Mouse (Mus musculus): Measurements from ENCODE around the gene Dnajc11.
A peak's percentile ranks its signal among the peaks of the same experiment; 100 is the strongest.

Dnajc11 gene

GRCm38 (mm10) chr4:152009076-152010051 lies 75.9 kb downstream of the Dnajc11 start:
- peak; percentile 81 for DNase-seq (ENCODE audit: low read depth, low spot score)

- DNase-seq (ENCODE audit: low read depth, low spot score), result peak; percentile 54
These were observed 76.7 kb downstream of the Dnajc11 start for GRCm38 (mm10) chr4:152010091-152010706.

- no peak for DNase-seq (ENCODE audit: low read depth, low spot score)
These were observed 77.2 kb downstream of the Dnajc11 start for GRCm38 (mm10) chr4:152010707-152011134.

- no peak for DNase-seq (ENCODE audit: low read depth, low spot score)
These were observed 77.8 kb downstream of the Dnajc11 start for GRCm38 (mm10) chr4:152011171-152011760.

DNA sequence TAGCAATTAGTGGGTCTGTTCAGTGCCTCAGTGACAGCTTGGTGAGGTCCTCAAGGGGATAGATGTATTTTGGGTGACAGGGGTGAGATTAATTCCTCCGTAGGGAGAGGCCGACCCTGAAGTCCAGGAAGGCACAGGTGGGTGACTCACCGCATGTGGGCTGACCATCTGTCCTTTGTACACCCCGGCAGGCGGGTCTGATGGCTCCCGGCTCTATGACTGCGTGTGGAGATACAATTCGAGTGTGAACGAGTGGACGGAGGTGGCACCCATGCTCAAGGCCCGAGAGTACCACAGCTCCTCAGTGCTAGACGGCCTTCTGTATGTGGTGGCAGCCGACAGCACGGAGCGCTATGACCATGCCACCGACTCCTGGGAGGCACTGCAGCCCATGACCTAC lies 78.6 kb downstream of the Dnajc11 start:
- DNase-seq (ENCODE audit: low read depth, low spot score), result no peak

DNA sequence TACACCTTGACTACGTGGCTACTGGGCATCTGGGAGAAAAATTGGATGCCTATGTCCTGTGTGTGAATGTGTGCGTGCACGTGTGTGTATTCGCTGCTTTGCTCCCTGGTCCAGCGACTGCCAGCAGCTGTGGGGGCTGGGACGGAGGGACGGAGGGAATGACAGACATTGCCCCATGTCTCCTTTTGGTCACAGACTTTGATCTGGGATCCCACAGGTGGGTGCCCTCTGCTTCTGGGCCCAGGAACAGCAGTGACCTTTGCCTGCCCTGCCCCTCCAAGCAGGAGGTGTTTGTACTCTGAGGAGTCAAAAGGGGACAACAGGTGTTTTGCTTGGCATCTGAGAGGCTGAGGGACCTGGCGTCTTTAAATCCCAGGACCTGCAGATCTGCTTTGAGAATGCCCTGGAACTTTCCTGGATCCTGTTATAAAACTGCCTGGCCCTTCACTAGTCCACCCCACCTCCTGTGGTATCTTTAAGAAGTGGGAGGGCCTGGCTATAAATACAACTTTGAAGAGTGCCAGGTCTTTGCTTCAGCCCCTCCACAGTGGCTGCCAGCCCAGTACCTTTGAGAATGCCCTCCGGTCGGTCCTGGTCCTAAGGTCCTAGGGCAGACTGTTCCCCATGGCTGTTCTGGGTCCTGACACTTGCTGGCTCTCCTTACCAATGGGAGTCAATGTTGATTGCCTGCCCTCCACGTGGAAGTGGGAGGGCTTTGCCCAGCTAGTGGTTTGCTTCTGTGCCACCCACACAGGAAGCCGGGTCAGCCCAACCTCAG lies 79.7 kb downstream of the Dnajc11 start:
- DNase-seq (ENCODE audit: low read depth, low spot score), result no peak

- DNase-seq (ENCODE audit: low read depth, low spot score), result no peak
These were observed 85.6 kb downstream of the Dnajc11 start for GRCm38 (mm10) chr4:152019073-152019472.

GRCm38 (mm10) chr4:152020024-152020423 lies 86.5 kb downstream of the Dnajc11 start:
- DNase-seq (ENCODE audit: low read depth, low spot score), result no peak

- DNase-seq (ENCODE audit: low read depth, low spot score), result no peak
These were observed 88.1 kb downstream of the Dnajc11 start for GRCm38 (mm10) chr4:152021568-152022097.

- DNase-seq (ENCODE audit: low read depth, low spot score), result no peak
These were observed 89.0 kb downstream of the Dnajc11 start for GRCm38 (mm10) chr4:152022506-152022905.

GRCm38 (mm10) chr4:152024525-152024924 lies 91.0 kb downstream of the Dnajc11 start:
- DNase-seq (ENCODE audit: low read depth, low spot score), result no peak

DNA sequence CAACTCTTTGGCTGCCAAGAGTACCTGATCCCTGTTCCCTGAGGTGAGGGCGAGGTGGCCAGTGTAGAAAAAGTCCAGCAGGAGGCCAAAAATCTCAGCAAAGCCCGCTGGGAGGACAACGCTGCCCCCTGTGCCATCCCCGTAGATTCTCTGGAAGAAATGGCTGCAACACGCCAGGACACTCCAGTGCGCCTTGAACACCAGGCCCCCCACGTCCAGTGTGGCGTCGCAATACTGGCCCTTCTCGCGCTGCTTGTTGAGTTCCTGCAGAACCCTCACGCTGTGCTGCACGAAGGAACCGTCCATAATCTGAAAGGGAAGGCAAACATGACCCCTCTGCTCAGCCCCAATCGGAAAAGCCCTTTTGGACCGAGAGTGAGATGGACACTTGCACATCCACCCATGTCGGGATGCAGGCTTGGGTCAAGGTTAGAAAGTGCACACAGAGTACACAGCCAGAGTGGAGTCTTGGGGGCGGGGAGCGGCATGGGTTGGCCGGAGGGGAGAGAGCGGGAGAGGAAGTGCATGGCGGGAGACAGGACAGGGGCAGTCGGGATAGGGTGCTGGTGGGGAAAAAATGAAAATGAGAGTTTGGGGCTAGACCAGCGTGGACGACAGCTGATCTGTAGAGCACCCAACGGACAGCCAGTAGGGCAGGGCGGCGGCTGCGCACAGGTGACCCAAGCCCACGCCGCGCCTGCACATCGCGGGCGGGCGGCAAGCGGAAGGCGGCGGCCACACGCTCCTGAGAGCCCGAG lies 93.4 kb downstream of the Dnajc11 start:
- DNase-seq (ENCODE audit: low read depth, low spot score), result no peak

DNA sequence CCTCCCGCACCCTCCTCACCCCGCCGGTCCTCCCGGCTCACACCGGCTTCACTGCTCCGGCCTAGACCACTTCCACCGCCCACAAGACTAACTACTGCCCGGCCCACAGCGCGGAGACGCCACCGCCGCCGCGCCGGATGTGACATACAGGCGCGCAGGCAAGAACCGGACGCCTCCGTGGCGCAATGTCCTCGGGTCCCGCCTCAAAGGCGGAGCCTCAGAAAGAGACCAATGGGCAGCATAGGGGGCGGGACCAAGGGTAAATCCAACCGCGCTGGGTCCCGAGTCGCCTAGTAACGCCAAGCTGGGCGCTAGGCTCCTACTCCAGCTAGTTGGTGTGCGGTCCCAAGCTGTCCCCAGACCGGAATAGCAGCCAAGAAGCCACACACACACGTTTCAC lies 94.0 kb downstream of the Dnajc11 start, which contains the start of gene Zbtb48:
TSS of gene Zbtb48 (minus strand) at position 148 of the 400 bp plus-strand sequence.
- peak; percentile 96 for DNase-seq (ENCODE audit: low read depth, low spot score)

DNA sequence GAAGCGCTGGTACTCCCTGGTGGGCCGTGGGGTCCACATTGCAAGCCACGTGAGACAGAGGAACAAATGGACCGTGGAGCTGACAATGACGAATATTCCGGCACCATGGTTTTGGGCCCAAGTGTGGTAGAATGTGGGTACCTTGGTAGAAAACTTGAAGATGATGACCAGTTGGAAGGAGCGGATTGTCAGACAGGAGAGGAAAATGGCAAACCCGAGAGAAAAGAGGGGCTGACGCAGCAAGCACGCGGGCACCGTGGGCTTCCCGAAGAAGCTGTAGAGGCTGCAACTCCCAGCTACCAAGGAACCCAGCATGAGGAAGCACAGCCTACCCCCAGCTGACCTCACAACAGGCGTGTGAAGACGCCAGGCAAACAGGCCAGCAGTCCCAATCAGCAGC lies 95.0 kb downstream of the Dnajc11 start:
- DNase-seq (ENCODE audit: low read depth, low spot score), result no peak

DNA sequence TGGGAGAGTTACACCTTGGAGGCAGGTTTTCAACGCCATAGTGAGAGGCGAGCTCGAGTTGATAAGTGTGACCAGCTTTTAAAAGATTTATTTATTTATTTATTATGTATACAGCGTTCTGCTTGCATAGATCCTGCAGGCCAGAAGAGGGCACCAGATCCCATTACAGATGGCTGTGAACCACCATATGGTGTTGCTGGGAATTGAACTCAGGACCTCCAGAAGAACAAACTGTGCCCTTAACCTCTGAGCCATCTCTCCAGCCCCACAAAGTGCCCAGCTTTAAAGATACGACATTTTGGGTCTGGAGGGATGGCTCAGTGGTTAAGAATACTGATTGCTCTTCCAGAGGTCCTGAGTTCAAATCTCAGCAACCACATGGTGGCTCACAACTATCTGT lies 95.6 kb downstream of the Dnajc11 start:
- peak; percentile 37 for DNase-seq (ENCODE audit: low read depth, low spot score)

DNA sequence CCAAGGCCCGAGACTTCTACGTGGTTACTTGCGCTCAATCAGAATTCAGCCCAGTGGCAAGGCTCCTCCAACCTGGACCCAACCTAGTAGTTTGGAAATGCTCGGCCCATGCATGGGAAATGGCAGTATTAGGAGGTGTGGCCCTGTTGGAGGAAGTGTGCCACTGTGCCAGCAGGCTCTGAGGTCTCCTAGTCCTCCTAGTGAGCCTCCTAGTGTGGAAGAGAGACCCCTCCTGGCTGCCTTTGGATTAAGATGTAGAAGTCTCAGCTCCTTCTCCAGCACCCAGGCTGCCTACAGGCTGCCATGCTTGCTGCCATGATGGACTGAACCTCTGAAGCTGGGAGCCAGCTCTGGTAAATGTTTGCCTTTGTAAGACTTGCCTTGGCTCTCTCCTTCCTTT lies 96.5 kb downstream of the Dnajc11 start:
- no peak for DNase-seq (ENCODE audit: low read depth, low spot score)

All from CD4-positive helper T cell, adult 2 months (primary cell).